Mouse (Mus musculus): ENCODE data around the gene Cntrl. TPM values are rescaled to one million over a fixed set of nuclear protein-coding genes. Genes with fewer than 3 reads are reported as not detected.

Gene Cntrl
- 11.5 and 13.6 TPM in 2 replicates for polyA plus RNA-seq (2012; rRNA removed)

DNA sequence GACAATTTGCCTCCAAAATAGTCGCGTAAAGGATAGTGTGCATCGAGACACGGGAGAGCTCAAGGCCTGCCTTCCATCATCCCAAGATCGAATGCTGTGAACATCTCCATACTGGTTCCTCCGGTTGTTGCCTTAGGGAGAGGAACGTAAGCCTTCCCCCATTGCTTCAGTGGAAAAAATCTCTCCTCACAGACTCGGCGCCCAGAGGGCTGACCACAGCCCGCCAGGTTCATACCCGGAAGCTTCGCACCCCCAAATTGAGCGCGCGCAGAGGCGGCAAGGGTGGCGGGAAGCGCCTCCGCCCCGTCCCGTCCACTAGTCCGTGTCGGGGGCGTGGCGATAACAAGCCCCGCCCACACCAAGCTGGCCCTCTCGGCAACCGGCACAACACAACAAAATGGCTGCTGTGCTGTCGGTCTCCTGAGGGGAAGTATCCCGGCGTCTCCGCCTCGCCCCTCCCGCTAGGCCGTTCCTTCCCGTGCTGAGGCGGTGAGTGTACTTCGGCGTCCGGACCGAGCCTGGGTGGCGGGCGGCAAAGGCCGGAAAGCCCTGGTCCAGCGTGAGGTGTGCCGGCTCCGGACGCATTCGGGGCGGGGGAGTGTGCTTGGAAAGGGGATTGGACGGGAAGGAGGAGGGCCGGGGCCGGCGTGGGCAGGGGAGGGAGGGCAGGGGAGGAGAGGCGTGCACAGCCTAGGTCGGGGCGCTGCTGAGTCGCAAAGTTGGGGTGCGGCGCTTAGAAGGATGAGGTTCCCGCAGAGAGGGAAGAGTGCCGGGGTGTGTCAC lies at the start of gene Cntrl:
Gene Cntrl, plus strand, starts transcription at position 352 of the 783 bp plus-strand sequence.

GRCm38 (mm10) chr2:35061338-35061737 lies 48.0 kb upstream of the Cntrl start, which contains the start of gene Hc:
Gene Hc, minus strand, starts transcription at chr2:35061438.

GRCm38 (mm10) chr2:35101443-35101842 lies 7.8 kb upstream of the Cntrl start, which contains the start of gene AI182371:
Gene AI182371, minus strand, starts transcription at chr2:35101543.

GRCm38 (mm10) chr2:35200898-35201668 lies 91.8 kb downstream of the Cntrl start, which contains the start of gene Rab14:
Gene Rab14, minus strand, starts transcription at chr2:35201120.

Other genes with a start within 250 kb of the Cntrl start
- gene Cutal, start 235.1 kb upstream of the Cntrl start, polyA plus RNA-seq (2012; rRNA removed), result 15.3 and 24.7 TPM in 2 replicates
- gene Psmd5, start 234.5 kb upstream of the Cntrl start, polyA plus RNA-seq (2012; rRNA removed), result 25.3 and 27.0 TPM in 2 replicates
- 2.2 and 2.3 TPM in 2 replicates for gene Phf19, start 195.5 kb upstream of the Cntrl start, polyA plus RNA-seq (2012; rRNA removed)
- 0.29 and 0.30 TPM in 2 replicates for gene Traf1, start 147.7 kb upstream of the Cntrl start, polyA plus RNA-seq (2012; rRNA removed)
- 118 and 157 TPM in 2 replicates for gene Hc, start 48.1 kb upstream of the Cntrl start, polyA plus RNA-seq (2012; rRNA removed)
- 85.3 and 98.8 TPM in 2 replicates for gene AI182371, start 7.9 kb upstream of the Cntrl start, polyA plus RNA-seq (2012; rRNA removed)
- gene Rab14, start 91.6 kb downstream of the Cntrl start, polyA plus RNA-seq (2012; rRNA removed), result 45.9 and 46.0 TPM in 2 replicates
- 60.2 and 64.7 TPM in 2 replicates for gene Gsn, start 146.9 kb downstream of the Cntrl start, polyA plus RNA-seq (2012; rRNA removed)
- gene Stom, start 227.5 kb downstream of the Cntrl start, polyA plus RNA-seq (2012; rRNA removed), result 65.5 and 66.6 TPM in 2 replicates

Measured in liver, embryonic 18 days (tissue).